In the genomic region with DNA sequence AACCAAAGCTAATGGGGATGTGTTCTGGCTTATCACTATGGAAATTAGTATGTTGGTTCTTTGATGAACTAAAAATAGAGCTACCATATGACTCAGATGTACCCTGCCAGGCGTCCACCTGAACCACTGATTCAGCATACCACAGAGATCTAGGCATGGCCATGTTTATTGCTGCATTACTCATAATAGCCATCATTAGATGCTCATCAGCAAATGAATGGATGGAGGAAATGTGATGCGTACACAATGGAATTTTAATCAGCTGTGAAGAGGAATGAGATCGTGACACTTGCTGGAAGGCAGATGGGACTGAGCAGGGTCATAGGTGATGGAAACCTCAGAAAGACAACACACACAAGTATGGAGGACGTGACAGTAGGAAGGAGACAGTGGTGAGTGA, we compare ENCODE assay signal across 17 mouse cellular contexts.
DNase-seq lines count a peak whose midpoint lies in the region; ATAC-seq and TF ChIP-seq lines count a peak whose summit lies in the region.
"Had no signal": no experiment of that assay in that cellular context is flagged by ENCODE, and none has a peak within 500 bp of the region (broad histone marks: within the 10 kb centered on the region; RNA-seq: fewer than 3 reads in every experiment).

No protein-coding gene starts in this region.

- TF ChIP-seq CTCF in C2C12 (IDR thresholded peaks at IDR 0.05; ENCODE audit: control insufficient read depth, insufficient read depth, insufficient read length) = no peak

- no peak overlapping the region for H3K4me3 ChIP-seq in hindbrain, embryonic 10.5 days
- H3K4me3 ChIP-seq in hindbrain, embryonic 16.5 days (ENCODE audit: low read length) = no peak overlapping the region
- no peak overlapping the region for H3K4me3 ChIP-seq in C2C12 (ENCODE audit: insufficient read depth, poor library complexity, severe bottlenecking)
- H3K4me3 ChIP-seq: embryonic facial prominence, embryonic 15.5 days; liver, embryonic 12.5 days had no signal

- H3K27me3 ChIP-seq in hindbrain, embryonic 10.5 days (ENCODE audit: insufficient read depth, poor library complexity, severe bottlenecking) = no peaks in the 10 kb centered on the region
- no peaks in the 10 kb centered on the region for H3K27me3 ChIP-seq in hindbrain, embryonic 16.5 days (replicated peaks; ENCODE audit: control insufficient read depth, insufficient read depth, low read length)
- H3K27me3 ChIP-seq in C2C12 (ENCODE audit: control insufficient read depth, insufficient read depth, insufficient read length) = no peaks in the 10 kb centered on the region
- H3K27me3 ChIP-seq: embryonic facial prominence, embryonic 15.5 days; liver, embryonic 12.5 days had no signal

- intact Hi-C loops in left cerebral cortex, postnatal 4 days (cut with DNase I) = no loop called here

- 35% methylated on average over 4 of the region's 4 CpGs for WGBS in hindbrain, embryonic 10.5 days
- WGBS in hindbrain, embryonic 16.5 days = 24% methylated on average over 4 of the region's 4 CpGs

- H3K79me3 ChIP-seq in C2C12 (ENCODE audit: low read depth) = no peaks in the 10 kb centered on the region

- H3K9ac ChIP-seq in hindbrain, embryonic 16.5 days (ENCODE audit: low read depth, low read length) = no peak overlapping the region
- H3K9ac ChIP-seq: embryonic facial prominence, embryonic 15.5 days; liver, embryonic 12.5 days had no signal

- H3K9me3 ChIP-seq in hindbrain, embryonic 10.5 days = no peaks in the 10 kb centered on the region
- no peaks in the 10 kb centered on the region for H3K9me3 ChIP-seq in hindbrain, embryonic 16.5 days (ENCODE audit: control insufficient read depth, low read length)
- H3K9me3 ChIP-seq: embryonic facial prominence, embryonic 15.5 days; G1E; liver, embryonic 12.5 days had no signal

- DNase-seq in hindbrain, embryonic 10.5 days (ENCODE audit: low spot score) = no peak
- peak; percentile 24 for DNase-seq in NIH3T3 (ENCODE audit: low read depth)
- no peak for DNase-seq in adrenal gland, adult 2 months
- DNase-seq in layer of hippocampus, adult 9-10 months (ENCODE audit: low spot score) = no peak
- DNase-seq in left cerebral cortex, postnatal 4 days = no peak
- DNase-seq: cerebellum, adult 2 months; heart, adult 11 months; heart, postnatal 14 days; kidney, adult 9 months; layer of hippocampus, adult 9-11 months; thymus, postnatal 36 days had no signal

- ATAC-seq in hindbrain, embryonic 16.5 days = no peak
- ATAC-seq in inflammation-experienced regulatory T-cells, adult 6 months = peak; percentile 84
- ATAC-seq: liver, embryonic 12.5 days had no signal

- no peak overlapping the region for H3ac ChIP-seq in C2C12 (ENCODE audit: control insufficient read depth, insufficient read length, low read depth)

- H3K4me1 ChIP-seq in hindbrain, embryonic 10.5 days (replicated peaks) = peaks cover 26% of the 10 kb centered on the region
- H3K4me1 ChIP-seq in hindbrain, embryonic 16.5 days (ENCODE audit: control insufficient read depth, insufficient read depth, low read depth, low read length) = no peaks in the 10 kb centered on the region
- H3K4me1 ChIP-seq: liver, embryonic 12.5 days had no signal

- H3K27ac ChIP-seq in hindbrain, embryonic 10.5 days = 0 out of 2 replicates have a peak overlapping the region, but pooled peaks have one; percentile 62
- no peak overlapping the region for H3K27ac ChIP-seq in hindbrain, embryonic 16.5 days (ENCODE audit: low read depth, low read length)
- H3K27ac ChIP-seq: embryonic facial prominence, embryonic 15.5 days; liver, embryonic 12.5 days had no signal

- H3K36me3 ChIP-seq in hindbrain, embryonic 10.5 days = no peaks in the 10 kb centered on the region
- no peaks in the 10 kb centered on the region for H3K36me3 ChIP-seq in hindbrain, embryonic 16.5 days (ENCODE audit: control insufficient read depth, insufficient read depth, low read length)
- no peaks in the 10 kb centered on the region for H3K36me3 ChIP-seq in C2C12 (ENCODE audit: control insufficient read depth, insufficient read depth)
- H3K36me3 ChIP-seq: embryonic facial prominence, embryonic 15.5 days; G1E; liver, embryonic 12.5 days had no signal

- H3K4me2 ChIP-seq in hindbrain, embryonic 16.5 days (ENCODE audit: low read length) = no peak overlapping the region
- H3K4me2 ChIP-seq: embryonic facial prominence, embryonic 15.5 days; liver, embryonic 12.5 days had no signal

- H3K79me2 ChIP-seq in C2C12 (ENCODE audit: control insufficient read depth, insufficient read depth) = no peaks in the 10 kb centered on the region

TF ChIP-seq in C2C12, 6 proteins besides CTCF, POLR2A, EP300 and RAD21:
- peak; percentile 65 for TF ChIP-seq MAX (IDR thresholded peaks at IDR 0.05)
- peak; percentile 65 for TF ChIP-seq FOSL1 (IDR thresholded peaks at IDR 0.05; ENCODE audit: insufficient read depth, low read length, poor library complexity, severe bottlenecking)
- TF ChIP-seq MYOD1 (IDR thresholded peaks at IDR 0.05; ENCODE audit: control insufficient read depth, insufficient read length, low read depth) = peak; percentile 46
- TF ChIP-seq MYOG (IDR thresholded peaks at IDR 0.05; ENCODE audit: control insufficient read depth, extremely low read depth, insufficient read length) = no peak
- TF ChIP-seq CEBPB (IDR thresholded peaks at IDR 0.05; ENCODE audit: low read depth) = no peak
